Mouse (Mus musculus) lung, embryonic 16.5 days (tissue): ENCODE results near the gene B4galt7. TPM values are rescaled to one million over a fixed set of nuclear protein-coding genes. Genes with fewer than 3 reads are reported as not detected.
"Not testable (repeated sequence)": the region's sequence is repeated elsewhere in the genome, so short reads cannot be mapped to it uniquely, and the experiment has no call there.

Experiments used
- ATAC-seq: fragments of 200-750 bp; cut with Nextera tagmentation; 2 replicates; pipeline ENCODE4 v1.8.0; 2017; ENCODE audit warnings: low read depth, mild to moderate bottlenecking, moderate library complexity
- H3K27ac ChIP-seq: fragments of 300-500 bp; sonication (generic); 2 replicates; pipeline ENCODE4 v1.5.1; 2014; ENCODE audit warnings: mild to moderate bottlenecking, control low read depth, low read length
- H3K27me3 ChIP-seq: fragments of 300-500 bp; sonication (generic); 2 replicates; pipeline ENCODE4 v1.6.1; 2014; ENCODE audit warnings: low read depth, low read length, mixed read lengths; ENCODE audit not compliant: control insufficient read depth, insufficient read depth
- H3K36me3 ChIP-seq: fragments of 300-500 bp; sonication (generic); 2 replicates; pipeline ENCODE4 v1.6.1; 2014; ENCODE audit warnings: low read length; ENCODE audit not compliant: control insufficient read depth, insufficient read depth
- H3K4me1 ChIP-seq: fragments of 300-500 bp; sonication (generic); replicated peaks from 2 replicates; pipeline ENCODE4 v1.6.1; 2014; ENCODE audit warnings: low read length, mixed read lengths; ENCODE audit not compliant: control insufficient read depth, insufficient read depth
- H3K4me2 ChIP-seq: fragments of 300-500 bp; sonication (generic); 2 replicates; pipeline ENCODE4 v1.6.1; 2014; ENCODE audit warnings: low read depth, low read length, control low read depth
- H3K4me3 ChIP-seq: fragments of 300-500 bp; sonication (generic); 2 replicates; pipeline ENCODE4 v1.5.1; 2014; ENCODE audit warnings: mild to moderate bottlenecking, low read length, control low read depth
- H3K9ac ChIP-seq: fragments of 300-500 bp; sonication (generic); 2 replicates; pipeline ENCODE4 v1.6.1; 2014; ENCODE audit warnings: low read length, control low read depth
- H3K9me3 ChIP-seq: fragments of 300-500 bp; sonication (generic); 2 replicates; pipeline ENCODE4 v1.6.1; 2016; ENCODE audit warnings: low read length; ENCODE audit not compliant: control insufficient read depth
- WGBS: fragments of 180-500 bp; shearing (Covaris S2); extraction: QIAGEN DNeasy Blood & Tissue Kit; methylation state at CpG from one replicate; pipeline ENCODE4 v1.1.7; 2014; 5-methylcytosine and 5-hydroxymethylcytosine counted together
- polyA plus RNA-seq: library from polyadenylated mRNA; unstranded; fragments of >200 nt; fragmentation: Nextera tagmentation; extraction: Ambion mirVana; gene quantifications from 2 replicates; pipeline ENCODE4 v1.2.1, GENCODE M21; 2015

The B4galt7 gene
- 22.8 and 25.0 TPM in 2 replicates for polyA plus RNA-seq

- Histone ChIP-seq H3K27ac (no peak within 1 kb of the TSS), H3K9me3 (no peaks in the 10 kb centered on the region), H3K9ac (peak within 1 kb of the TSS; percentile 89), H3K36me3 (peaks cover 21% of the 10 kb centered on the region), H3K4me2 (peak within 1 kb of the TSS; percentile 87), H3K27me3 (no peaks in the 10 kb centered on the region), H3K4me3 (peak within 1 kb of the TSS; percentile 89), H3K4me1 (peaks cover 10% of the 10 kb centered on the region)
- peak; percentile 96 for ATAC-seq
- 7% methylated on average over 50 of the region's 51 CpGs for WGBS
Observed at GRCm38 (mm10) chr13:55599566-55600540, at the start of gene B4galt7. Gene B4galt7 (plus strand): TSS chr13:55599896.

GRCm38 (mm10) chr13:55555921-55556320 is 43.8 kb upstream of the B4galt7 start:
- Histone ChIP-seq H3K27me3 (no peaks in the 10 kb centered on the region), H3K27ac (no peak overlapping the region), H3K9ac (no peak overlapping the region), H3K4me3 (no peak overlapping the region), H3K4me1 (no peaks in the 10 kb centered on the region), H3K36me3 (peaks cover 32% of the 10 kb centered on the region), H3K9me3 (no peaks in the 10 kb centered on the region), H3K4me2 (no peak overlapping the region)
- no peak for ATAC-seq
- 90% methylated on average over 9 of the region's 9 CpGs for WGBS

DNA sequence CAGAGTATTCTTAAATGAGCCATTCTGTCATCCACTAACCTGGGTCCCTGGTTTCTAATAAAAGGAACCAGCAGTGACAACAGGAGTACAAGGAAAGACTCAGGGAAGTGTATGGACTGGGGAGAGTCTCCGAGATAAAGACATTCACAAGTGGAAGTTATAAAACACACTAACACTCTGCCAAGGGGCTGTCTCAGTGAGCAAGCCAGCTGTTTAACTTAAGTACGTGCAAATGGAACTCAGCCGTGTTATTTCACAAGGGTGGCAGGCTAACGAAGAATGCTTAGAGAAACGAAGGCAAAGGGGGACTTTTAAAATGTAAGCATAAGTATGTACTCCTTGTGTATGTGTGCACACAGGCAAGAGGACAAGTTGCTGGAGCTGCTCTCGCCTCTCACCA is 42.2 kb upstream of the B4galt7 start:
- Histone ChIP-seq H3K27me3 (no peaks in the 10 kb centered on the region), H3K4me2 (no peak overlapping the region), H3K27ac (no peak overlapping the region), H3K4me3 (no peak overlapping the region), H3K9me3 (no peaks in the 10 kb centered on the region), H3K9ac (no peak overlapping the region), H3K36me3 (peaks cover 30% of the 10 kb centered on the region), H3K4me1 (no peaks in the 10 kb centered on the region)
- WGBS, result 66% methylated on average over 6 of the region's 6 CpGs
- ATAC-seq, result peak; percentile 72

- Histone ChIP-seq H3K4me2 (no peak overlapping the region), H3K9ac (no peak overlapping the region), H3K4me3 (no peak overlapping the region), H3K27ac (no peak overlapping the region), H3K27me3 (no peaks in the 10 kb centered on the region), H3K9me3 (no peaks in the 10 kb centered on the region), H3K4me1 (no peaks in the 10 kb centered on the region), H3K36me3 (peaks cover 2% of the 10 kb centered on the region; the same call in 1 of the 2 replicates)
- no peak for ATAC-seq
- WGBS, result 78% methylated on average over 7 of the region's 7 CpGs
Observed at GRCm38 (mm10) chr13:55563266-55563879, 36.3 kb upstream of the B4galt7 start.

DNA sequence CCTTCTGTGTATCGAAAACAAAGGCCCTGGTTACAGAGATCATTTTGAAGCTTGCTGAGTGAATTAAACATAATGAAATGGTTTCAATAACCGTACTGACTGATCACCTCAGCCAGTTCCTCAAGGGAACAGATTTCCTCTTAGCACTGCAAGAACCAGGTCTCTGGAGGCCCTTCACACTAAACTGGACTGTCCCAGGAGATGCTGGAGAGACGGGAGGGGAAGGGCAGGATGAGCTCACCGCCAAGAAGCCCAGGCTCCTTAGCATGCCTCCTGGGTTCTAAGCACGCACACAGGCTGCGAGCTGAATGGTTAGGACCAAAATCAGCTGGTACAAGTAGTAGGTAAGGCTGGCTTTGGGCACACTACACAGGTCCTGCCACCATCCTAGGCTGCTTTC is 32.7 kb upstream of the B4galt7 start:
- H3K4me3 ChIP-seq, result no peak overlapping the region
- H3K4me2 ChIP-seq, result no peak overlapping the region
- H3K27ac ChIP-seq, result no peak overlapping the region
- peaks cover 12% of the 10 kb centered on the region for H3K4me1 ChIP-seq
- no peaks in the 10 kb centered on the region for H3K27me3 ChIP-seq
- ATAC-seq, result no peak
- no peak overlapping the region for H3K9ac ChIP-seq
- H3K9me3 ChIP-seq, result no peaks in the 10 kb centered on the region
- peaks cover 2% of the 10 kb centered on the region; the same call in 1 of the 2 replicates for H3K36me3 ChIP-seq
- 85% methylated on average over 6 of the region's 6 CpGs for WGBS

DNA sequence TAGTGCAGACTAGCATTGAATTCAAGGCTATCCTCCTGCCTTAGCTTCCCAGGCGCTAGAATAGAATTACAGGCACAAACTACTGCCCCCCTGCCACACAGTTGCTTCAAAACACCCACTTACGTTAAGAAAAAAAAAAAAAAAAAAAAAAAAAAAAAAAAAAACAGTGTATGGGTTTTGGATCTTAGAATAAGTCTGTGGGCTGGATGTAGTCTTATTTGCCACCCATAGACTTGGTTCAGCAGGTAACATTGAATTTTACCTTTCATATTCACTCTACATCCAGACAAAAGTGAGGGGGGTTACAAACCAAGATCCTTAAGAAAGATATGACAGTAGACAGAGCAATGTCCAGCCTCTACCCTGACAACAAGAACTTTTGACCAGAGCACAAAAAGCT is 31.7 kb upstream of the B4galt7 start:
- no peak overlapping the region for H3K27ac ChIP-seq
- H3K9ac ChIP-seq, result no peak overlapping the region
- no peaks in the 10 kb centered on the region for H3K27me3 ChIP-seq
- H3K36me3 ChIP-seq, result peaks cover 2% of the 10 kb centered on the region; the same call in 1 of the 2 replicates
- no peak overlapping the region for H3K4me2 ChIP-seq
- H3K4me1 ChIP-seq, result peaks cover 15% of the 10 kb centered on the region
- ATAC-seq, result no peak
- 88% methylated on average over 2 of the region's 2 CpGs for WGBS
- H3K9me3 ChIP-seq, result no peaks in the 10 kb centered on the region
- no peak overlapping the region for H3K4me3 ChIP-seq

DNA sequence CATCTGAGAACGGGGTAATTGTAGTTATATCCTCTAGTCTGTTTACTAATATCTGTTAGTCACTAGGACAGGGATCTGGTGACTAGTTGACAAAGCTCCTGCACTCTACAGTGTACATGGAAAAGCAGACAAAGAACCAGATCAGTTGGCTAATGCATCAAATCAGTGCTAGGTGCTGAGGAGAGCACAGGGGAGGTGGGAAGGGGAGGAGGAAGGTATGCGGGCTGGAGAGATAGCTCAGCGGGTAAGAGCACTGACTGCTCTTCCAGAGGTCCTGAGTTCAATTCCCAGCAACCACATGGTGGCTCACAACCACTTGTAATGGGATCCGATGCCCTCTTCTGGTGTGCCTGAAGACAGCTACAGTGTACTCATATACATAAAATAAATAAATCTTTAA is 31.2 kb upstream of the B4galt7 start:
- H3K4me1 ChIP-seq, result peaks cover 15% of the 10 kb centered on the region
- not testable (repeated sequence) for H3K27me3 ChIP-seq, H3K4me2 ChIP-seq, H3K9ac ChIP-seq, H3K36me3 ChIP-seq, H3K4me3 ChIP-seq, H3K9me3 ChIP-seq, ATAC-seq, H3K27ac ChIP-seq
- 87% methylated on average over 4 of the region's 4 CpGs for WGBS

GRCm38 (mm10) chr13:55569726-55570285 is 29.9 kb upstream of the B4galt7 start:
- WGBS, result 3% methylated on average over 16 of the region's 16 CpGs
- Histone ChIP-seq H3K4me3 (peak overlapping the region; percentile 99), H3K4me1 (peaks cover 15% of the 10 kb centered on the region), H3K27me3 (no peaks in the 10 kb centered on the region), H3K27ac (peak overlapping the region; percentile 83; the same call in 1 of the 2 replicates), H3K4me2 (peak overlapping the region; percentile 97), H3K9ac (peak overlapping the region; percentile 99), H3K36me3 (no peaks in the 10 kb centered on the region), H3K9me3 (no peaks in the 10 kb centered on the region; the same call in 1 of the 2 replicates)
- ATAC-seq, result no peak
